Mouse (Mus musculus) MN1 (cell line): Measurements from ENCODE around the gene Ppa2.

Source experiments
- DNase-seq: peaks from one replicate; pipeline ENCODE4 v3.0.0-alpha.2; 2016; ENCODE audit warnings: low spot score

The Ppa2 gene

GRCm38 (mm10) chr3:133331184-133331866 lies 21.4 kb downstream of the Ppa2 start:
- DNase-seq = no peak

GRCm38 (mm10) chr3:133332280-133332679 lies 22.4 kb downstream of the Ppa2 start:
- DNase-seq = no peak

- DNase-seq = no peak
Measured at GRCm38 (mm10) chr3:133333267-133334170, 23.6 kb downstream of the Ppa2 start.

GRCm38 (mm10) chr3:133334691-133335090 lies 24.8 kb downstream of the Ppa2 start:
- no peak for DNase-seq

- no peak for DNase-seq
Measured at GRCm38 (mm10) chr3:133335166-133335565, 25.3 kb downstream of the Ppa2 start.

GRCm38 (mm10) chr3:133336400-133336799 lies 26.5 kb downstream of the Ppa2 start:
- DNase-seq = no peak

- peak; percentile 10 for DNase-seq
Measured at GRCm38 (mm10) chr3:133338851-133339356, 29.0 kb downstream of the Ppa2 start.

GRCm38 (mm10) chr3:133339411-133339823 lies 29.5 kb downstream of the Ppa2 start:
- peak; percentile 68 for DNase-seq

GRCm38 (mm10) chr3:133341106-133341505 lies 31.2 kb downstream of the Ppa2 start:
- no peak for DNase-seq

GRCm38 (mm10) chr3:133347535-133347934 lies 37.6 kb downstream of the Ppa2 start:
- no peak for DNase-seq

- DNase-seq = no peak
Measured at GRCm38 (mm10) chr3:133348847-133349246, 38.9 kb downstream of the Ppa2 start.

GRCm38 (mm10) chr3:133357426-133357974 lies 47.6 kb downstream of the Ppa2 start:
- no peak for DNase-seq

- DNase-seq = no peak
Measured at GRCm38 (mm10) chr3:133357977-133358376, 48.1 kb downstream of the Ppa2 start.

- no peak for DNase-seq
Measured at GRCm38 (mm10) chr3:133361406-133361805, 51.5 kb downstream of the Ppa2 start.

- no peak for DNase-seq
Measured at GRCm38 (mm10) chr3:133364138-133364537, 54.2 kb downstream of the Ppa2 start.

- no peak for DNase-seq
Measured at GRCm38 (mm10) chr3:133366096-133366495, 56.2 kb downstream of the Ppa2 start.

GRCm38 (mm10) chr3:133378174-133378573 lies 68.3 kb downstream of the Ppa2 start:
- DNase-seq = no peak

- no peak for DNase-seq
Measured at GRCm38 (mm10) chr3:133379997-133380396, 70.1 kb downstream of the Ppa2 start.

GRCm38 (mm10) chr3:133381519-133381918 lies 71.6 kb downstream of the Ppa2 start:
- peak; percentile 30 for DNase-seq

- DNase-seq = peak; percentile 46
Measured at GRCm38 (mm10) chr3:133382147-133382546, 72.2 kb downstream of the Ppa2 start.

GRCm38 (mm10) chr3:133384164-133384708 lies 74.3 kb downstream of the Ppa2 start:
- DNase-seq = no peak

- DNase-seq = no peak
Measured at GRCm38 (mm10) chr3:133387283-133387682, 77.4 kb downstream of the Ppa2 start.
